Mouse (Mus musculus) CH12.LX (cell line): Measurements from ENCODE around the gene Emc7. TPM values are rescaled to one million over a fixed set of nuclear protein-coding genes. Genes with fewer than 3 reads are reported as not detected.
"Not testable (repeated sequence)": the region's sequence is repeated elsewhere in the genome, so short reads cannot be mapped to it uniquely, and the experiment has no call there.

ENCODE experiments used
- DNase-seq: peaks from one replicate; pipeline ENCODE4 v3.0.0-alpha.2; 2013; ENCODE audit errors: extremely low read depth
- H3K27ac ChIP-seq: 2 replicates; pipeline ENCODE4 v1.5.1; 2012; ENCODE audit warnings: low read depth, mild to moderate bottlenecking, control low read depth, moderate library complexity; ENCODE audit not compliant: insufficient read depth
- H3K27me3 ChIP-seq: replicated peaks from 2 replicates; pipeline ENCODE3; 2012; ENCODE audit warnings: inconsistent platforms
- H3K36me3 ChIP-seq, 2 experiments: replicated peaks in 1 of 2; 2 replicates each; pipeline versions ENCODE3 to v1.6.1; 2012; ENCODE audit warnings: inconsistent platforms in 1 of 2, low read length in 1 of 2, mild to moderate bottlenecking in 1 of 2, mixed read lengths in 1 of 2, moderate library complexity in 1 of 2; ENCODE audit not compliant: control insufficient read depth in 1 of 2, insufficient read depth in 1 of 2
- H3K4me1 ChIP-seq, 2 experiments: 2 replicates each; pipeline ENCODE4 v1.6.1; 2012; ENCODE audit warnings: inconsistent platforms in 1 of 2, moderate library complexity in 1 of 2; ENCODE audit not compliant: insufficient read depth in 2 of 2, control insufficient read depth in 1 of 2
- H3K4me2 ChIP-seq: 2 replicates; pipeline ENCODE4 v1.6.1; 2012; ENCODE audit warnings: low read depth, mild to moderate bottlenecking, control low read depth; ENCODE audit not compliant: poor library complexity, insufficient read depth, severe bottlenecking
- H3K4me3 ChIP-seq, 3 experiments: fragments of 150-350 bp in 1 of 3; sonication (generic) in 1 of 3; replicated peaks in 1 of 3; 2 replicates each; pipeline versions ENCODE3 to v1.5.1; 2011 to 2012; ENCODE audit warnings: low read depth in 2 of 3, low read length in 2 of 3, mild to moderate bottlenecking in 2 of 3, moderate library complexity in 2 of 3, control low read depth in 1 of 3, improper control_type of control experiment in 1 of 3, inconsistent platforms in 1 of 3, mixed read lengths in 1 of 3; ENCODE audit not compliant: poor library complexity in 1 of 3
- H3K79me2 ChIP-seq: replicated peaks from 2 replicates; pipeline ENCODE4 v1.6.1; 2012; ENCODE audit warnings: mild to moderate bottlenecking, moderate library complexity; ENCODE audit not compliant: control insufficient read depth, poor library complexity, insufficient read depth, severe bottlenecking; ENCODE audit errors: extremely low read depth
- H3K9ac ChIP-seq: 2 replicates; pipeline ENCODE4 v1.6.1; 2012; ENCODE audit warnings: low read depth, mild to moderate bottlenecking, control low read depth, moderate library complexity; ENCODE audit not compliant: insufficient read depth
- H3K9me3 ChIP-seq: replicated peaks from 2 replicates; pipeline ENCODE3; 2012; ENCODE audit warnings: low read length, inconsistent platforms, mixed read lengths
- BHLHE40 ChIP-seq: IDR thresholded peaks from 2 replicates; pipeline ENCODE4 v1.6.1; 2011; ENCODE audit warnings: mild to moderate bottlenecking, low read depth, low read length, improper control_type of control experiment
- CHD1 ChIP-seq: IDR thresholded peaks from 2 replicates; pipeline ENCODE4 v1.6.1; 2012; ENCODE audit warnings: low read depth, low read length, improper control_type of control experiment, inconsistent platforms
- CHD2 ChIP-seq: IDR thresholded peaks from 2 replicates; pipeline ENCODE4 v1.6.1; 2011; ENCODE audit warnings: low read length, improper control_type of control experiment
- E2F4 ChIP-seq: IDR thresholded peaks from 2 replicates; pipeline ENCODE4 v1.6.1; 2011; ENCODE audit warnings: low read depth, low read length, improper control_type of control experiment; ENCODE audit not compliant: insufficient replicate concordance
- ELF1 ChIP-seq: IDR thresholded peaks from 2 replicates; pipeline ENCODE4 v1.6.1; 2014; ENCODE audit warnings: low read depth, mild to moderate bottlenecking, inconsistent platforms, low read length, improper control_type of control experiment
- GABPA ChIP-seq: IDR thresholded peaks from 2 replicates; pipeline ENCODE4 v1.6.1; 2012; ENCODE audit warnings: low read depth, low read length, improper control_type of control experiment, inconsistent platforms; ENCODE audit not compliant: insufficient replicate concordance
- HCFC1 ChIP-seq: IDR thresholded peaks from 2 replicates; pipeline ENCODE4 v1.6.1; 2012; ENCODE audit warnings: low read depth, mild to moderate bottlenecking, inconsistent platforms, low read length, improper control_type of control experiment
- IRF4 ChIP-seq: IDR thresholded peaks from 2 replicates; pipeline ENCODE4 v1.6.1; 2014; ENCODE audit warnings: low read depth, mild to moderate bottlenecking, inconsistent platforms, low read length, improper control_type of control experiment
- JUND ChIP-seq: conservative IDR thresholded peaks from 2 replicates; pipeline ENCODE4 v1.6.1; 2011; ENCODE audit warnings: low read depth, low read length, improper control_type of control experiment
- KAT2A ChIP-seq: IDR thresholded peaks from 2 replicates; pipeline ENCODE4 v1.6.1; 2012; ENCODE audit warnings: low read length, improper control_type of control experiment, inconsistent platforms; ENCODE audit not compliant: insufficient replicate concordance
- MYC ChIP-seq: IDR thresholded peaks from 2 replicates; pipeline ENCODE4 v1.6.1; 2011; ENCODE audit warnings: low read depth, mild to moderate bottlenecking, improper control_type of control experiment, low read length
- NRF1 ChIP-seq: IDR thresholded peaks from 2 replicates; pipeline ENCODE4 v1.6.1; 2014; ENCODE audit warnings: low read depth, mild to moderate bottlenecking, inconsistent platforms, low read length, improper control_type of control experiment, moderate library complexity
- PAX5 ChIP-seq: IDR thresholded peaks from 2 replicates; pipeline ENCODE4 v1.6.1; 2012; ENCODE audit warnings: low read length, inconsistent platforms, mixed read lengths
- POLR2AphosphoS2 ChIP-seq: IDR thresholded peaks from 2 replicates; pipeline ENCODE4 v1.6.1; 2011; ENCODE audit warnings: low read depth, low read length, improper control_type of control experiment
- RCOR1 ChIP-seq: conservative IDR thresholded peaks from 2 replicates; pipeline ENCODE4 v1.6.1; 2012; ENCODE audit warnings: low read depth, mild to moderate bottlenecking, inconsistent platforms, low read length, improper control_type of control experiment
- SIN3A ChIP-seq: IDR thresholded peaks from 2 replicates; pipeline ENCODE4 v1.6.1; 2012; ENCODE audit warnings: low read length, improper control_type of control experiment, inconsistent platforms
- TBP ChIP-seq: conservative IDR thresholded peaks from 2 replicates; pipeline ENCODE4 v1.6.1; 2011; ENCODE audit warnings: low read depth, low read length, improper control_type of control experiment
- UBTF ChIP-seq: IDR thresholded peaks from 2 replicates; pipeline ENCODE4 v1.6.1; 2012; ENCODE audit warnings: low read depth, mild to moderate bottlenecking, inconsistent platforms, low read length, improper control_type of control experiment, moderate library complexity
- ZMIZ1 ChIP-seq: IDR thresholded peaks from 2 replicates; pipeline ENCODE4 v1.6.1; 2012; ENCODE audit warnings: low read depth, mild to moderate bottlenecking, inconsistent platforms, low read length, improper control_type of control experiment
- ZNF384 ChIP-seq: IDR thresholded peaks from 2 replicates; pipeline ENCODE4 v1.6.1; 2012; ENCODE audit warnings: low read depth, low read length, improper control_type of control experiment, inconsistent platforms
- dilution Hi-C: fragments of 300-500 bp; cut with MboI; formaldehyde crosslinking; loops from 2 replicates; pipeline ENCODE4 v1.14.3; 2020; ENCODE audit warnings: low sequenced_read_pairs; ENCODE audit not compliant: extremely low pct_unique_long_range_greater_than_20kb, extremely low pct_ligation_motif_present
- in situ Hi-C: fragments of 300-500 bp; cut with MboI; formaldehyde crosslinking; loops from 3 replicates; pipeline ENCODE4 v1.14.3; 2019; ENCODE audit warnings: low sequenced_read_pairs, low pct_ligation_motif_present, low pct_unique_long_range_greater_than_20kb, mixed read lengths
- polyA plus RNA-seq: library from polyadenylated mRNA; unstranded; fragments of >175 nt; gene quantifications from 2 replicates; pipeline ENCODE4 v1.2.1, GENCODE M21; 2012; ENCODE audit warnings: low read depth; ENCODE audit not compliant: insufficient read length
- total RNA-seq, 2 experiments: library from RNA; depleted of rRNA; stranded (reverse); fragments of 300-350 nt in 1 of 2; fragments of >200 nt in 1 of 2; gene quantifications; 2 replicates each; pipeline ENCODE4 v1.2.3; 2012 to 2014

The Emc7 gene
- total and polyA plus RNA-seq, 3 experiments = 16.5 to 26.6 (median 25.6) TPM

- H3K27ac ChIP-seq = no peak overlapping the region
- H3K4me1 ChIP-seq = peaks cover 0 to 2% of the 10 kb centered on the region in 2 experiments; a peak in 1 of 4 replicates
- no peak overlapping the region for H3K9ac ChIP-seq
- H3K4me3 ChIP-seq = no peak overlapping the region
- DNase-seq = no peak
- H3K79me2 ChIP-seq = peaks cover 2% of the 10 kb centered on the region
- in situ Hi-C loops = no loop called here
- no peaks in the 10 kb centered on the region for H3K9me3 ChIP-seq
- no peaks in the 10 kb centered on the region for H3K27me3 ChIP-seq
- dilution Hi-C loops = no loop called here
- H3K36me3 ChIP-seq = peaks cover 14 to 53% of the 10 kb centered on the region in 2 experiments
- no peak for TF ChIP-seq GABPA
- no peak overlapping the region for H3K4me2 ChIP-seq
Observed at GRCm38 (mm10) chr2:112407030-112407429, 47.8 kb upstream of the Emc7 start.

- Histone ChIP-seq H3K4me2 (no peak overlapping the region), H3K4me3 (no peak overlapping the region), H3K79me2 (no peaks in the 10 kb centered on the region), H3K4me1 (no peaks in the 10 kb centered on the region), H3K27me3 (no peaks in the 10 kb centered on the region)
- in situ Hi-C loops = no loop called here
- no peak for DNase-seq
- no peak for TF ChIP-seq KAT2A
- TF ChIP-seq SIN3A = no peak
- no peak for TF ChIP-seq IRF4
- no peak for TF ChIP-seq MYC
- TF ChIP-seq POLR2AphosphoS2 = no peak
- no peak for TF ChIP-seq TBP
- no peak for TF ChIP-seq RCOR1
- TF ChIP-seq ELF1 = no peak
- TF ChIP-seq CHD1 = no peak
- TF ChIP-seq ZMIZ1 = no peak
- TF ChIP-seq UBTF = no peak
- no peak for TF ChIP-seq PAX5
- no peak for TF ChIP-seq BHLHE40
- TF ChIP-seq HCFC1 = no peak
- no peak for TF ChIP-seq NRF1
- TF ChIP-seq CHD2 = no peak
- TF ChIP-seq JUND = no peak
- TF ChIP-seq ZNF384 = no peak
- no peak for TF ChIP-seq E2F4
- TF ChIP-seq, all 38 proteins: peak for 0
- no peaks in the 10 kb centered on the region for H3K36me3 ChIP-seq
- H3K9me3 ChIP-seq = no peaks in the 10 kb centered on the region
- dilution Hi-C loops = no loop called here
- no peak overlapping the region for H3K27ac ChIP-seq
- H3K9ac ChIP-seq = no peak overlapping the region
Observed at GRCm38 (mm10) chr2:112425308-112425707, 29.5 kb upstream of the Emc7 start.

- DNase-seq, H3K36me3 ChIP-seq, in situ Hi-C loops, H3K4me1 ChIP-seq, H3K27me3 ChIP-seq, H3K27ac ChIP-seq, H3K9me3 ChIP-seq, H3K79me2 ChIP-seq, H3K4me2 ChIP-seq, dilution Hi-C loops, H3K9ac ChIP-seq, H3K4me3 ChIP-seq: not testable (repeated sequence)
Observed at GRCm38 (mm10) chr2:112428534-112428933, 26.3 kb upstream of the Emc7 start.
